Mouse (Mus musculus): Measurements from ENCODE around the gene Gm4131.
A peak's percentile ranks its signal among the peaks of the same experiment; 100 is the strongest.
"Not testable (repeated sequence)": the region's sequence is repeated elsewhere in the genome, so short reads cannot be mapped to it uniquely, and the experiment has no call there.

Gm4131 gene

DNA sequence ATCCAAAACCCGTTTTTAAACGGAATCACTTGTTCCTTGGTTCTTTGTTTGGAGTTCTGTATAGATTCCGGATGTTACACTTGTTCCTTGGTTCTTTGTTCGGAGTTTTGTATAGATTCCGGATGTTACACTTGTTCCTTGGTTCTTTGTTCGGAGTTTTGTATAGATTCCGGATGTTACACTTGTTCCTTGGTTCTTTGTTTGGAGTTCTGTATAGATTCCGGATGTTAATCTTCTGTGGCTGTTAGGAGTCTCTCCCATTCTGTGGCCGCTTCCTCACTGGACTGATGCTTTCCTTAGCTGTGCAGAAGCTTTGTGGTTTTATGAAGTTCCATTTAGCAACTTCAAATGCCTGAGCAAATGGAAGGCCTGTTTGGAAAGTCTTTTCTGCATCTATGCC lies at the start of gene Gm4131:
Gene Gm4131 (minus strand): TSS at position 101 of the 400 bp plus-strand sequence.
- not testable (repeated sequence) for DNase-seq (ENCODE audit: low read depth)

DNA sequence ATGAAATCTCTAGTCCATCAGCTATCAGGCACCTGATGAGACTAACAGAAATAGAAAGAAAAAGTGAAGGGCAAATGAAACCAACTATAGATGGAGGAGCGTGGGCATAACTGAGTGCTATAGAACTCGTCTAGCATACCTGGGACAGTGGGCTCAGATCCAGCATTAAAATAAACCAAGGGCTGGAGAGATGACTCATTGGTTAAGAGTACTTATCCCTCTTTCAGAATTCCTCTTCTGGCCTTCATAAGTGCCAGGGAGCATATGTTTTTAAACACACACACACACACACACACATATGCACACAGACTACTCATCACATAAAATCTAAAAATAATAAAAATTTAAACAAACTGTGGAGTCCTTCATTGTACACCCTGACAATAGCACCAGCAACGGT lies 43.2 kb upstream of the Gm4131 start:
- peak; percentile 57 for DNase-seq (ENCODE audit: low read depth)

DNA sequence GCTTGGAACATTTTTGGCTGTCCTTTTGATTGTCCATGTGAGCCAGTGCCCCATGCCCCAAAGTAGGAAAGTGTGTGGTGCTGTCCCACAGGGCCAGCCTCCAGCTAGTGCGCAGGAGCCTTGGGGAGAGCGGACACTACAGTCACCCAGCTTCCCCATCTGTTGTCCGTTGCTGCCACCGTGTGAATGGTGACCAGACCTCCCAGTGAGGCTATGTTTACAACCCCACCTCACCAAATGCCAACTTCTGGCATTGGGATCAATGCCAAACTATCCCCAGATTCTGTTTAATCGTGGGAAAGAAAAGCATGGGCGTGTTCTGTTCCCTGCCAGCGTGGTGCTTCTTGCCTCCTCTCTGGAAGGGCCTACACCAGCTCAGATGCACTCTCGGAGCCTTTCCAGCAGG lies 41.1 kb upstream of the Gm4131 start:
- DNase-seq (ENCODE audit: low read depth): no peak

DNA sequence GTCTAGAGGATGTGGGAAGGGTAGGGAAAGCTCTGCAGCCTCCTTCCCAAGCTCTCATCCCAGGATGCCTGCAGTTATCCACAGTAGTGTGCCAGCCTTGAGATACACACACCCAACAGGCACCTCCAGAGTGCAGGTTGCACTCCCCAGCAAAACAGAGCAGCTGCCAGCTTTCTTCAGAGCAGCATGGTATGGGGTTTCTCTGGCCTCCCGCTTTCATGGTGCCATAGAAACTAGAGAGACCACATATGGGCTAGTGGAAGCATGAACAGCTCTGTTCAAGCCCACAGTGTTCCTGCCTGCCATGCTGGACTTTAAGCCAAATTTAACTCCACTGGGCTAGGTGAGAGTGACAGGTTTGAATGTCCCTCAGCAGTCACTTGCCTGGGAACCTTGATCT lies 36.1 kb upstream of the Gm4131 start:
- no peak for DNase-seq (ENCODE audit: low read depth)

DNA sequence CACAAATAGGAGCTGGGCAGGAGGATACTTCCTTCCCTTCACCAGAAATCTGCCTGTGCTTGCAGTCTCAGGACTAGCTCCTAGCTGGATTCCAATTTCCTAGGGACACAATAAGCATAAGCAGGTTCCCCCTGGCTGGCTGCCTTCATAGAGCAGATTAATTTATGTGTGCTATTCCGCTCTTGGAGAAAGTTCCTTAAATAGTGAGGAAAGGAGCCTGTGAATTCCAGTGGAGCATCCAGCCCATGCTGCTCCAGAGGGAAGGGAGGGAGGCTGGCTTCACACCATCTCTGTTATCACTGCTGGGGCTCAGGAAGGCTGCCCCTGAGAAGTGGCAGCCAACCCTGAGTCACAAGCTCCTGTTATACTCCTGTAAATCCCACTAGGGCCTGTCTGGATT lies 35.5 kb upstream of the Gm4131 start:
- no peak for DNase-seq (ENCODE audit: low read depth)

DNA sequence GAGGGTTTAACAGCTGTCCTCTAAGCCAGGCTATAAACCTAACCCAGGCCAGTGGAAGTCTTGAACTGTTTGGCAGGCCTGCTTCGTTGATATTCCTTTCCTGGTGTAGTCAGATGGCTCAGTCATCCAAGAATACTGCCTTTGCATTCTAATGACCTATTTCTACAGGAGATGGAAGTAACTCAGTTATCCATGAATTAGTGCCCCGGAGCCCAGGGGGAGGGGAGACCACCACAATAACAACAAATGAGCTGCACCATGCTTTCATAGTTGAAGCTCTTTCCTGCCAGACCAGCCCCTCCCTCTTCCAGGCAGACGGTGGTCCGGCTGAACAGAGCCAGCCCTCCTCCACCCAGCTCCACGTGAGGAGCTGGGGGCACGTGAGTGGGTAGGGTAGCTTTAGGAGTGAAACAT lies 33.4 kb upstream of the Gm4131 start:
- no peak for DNase-seq (ENCODE audit: low read depth)

DNA sequence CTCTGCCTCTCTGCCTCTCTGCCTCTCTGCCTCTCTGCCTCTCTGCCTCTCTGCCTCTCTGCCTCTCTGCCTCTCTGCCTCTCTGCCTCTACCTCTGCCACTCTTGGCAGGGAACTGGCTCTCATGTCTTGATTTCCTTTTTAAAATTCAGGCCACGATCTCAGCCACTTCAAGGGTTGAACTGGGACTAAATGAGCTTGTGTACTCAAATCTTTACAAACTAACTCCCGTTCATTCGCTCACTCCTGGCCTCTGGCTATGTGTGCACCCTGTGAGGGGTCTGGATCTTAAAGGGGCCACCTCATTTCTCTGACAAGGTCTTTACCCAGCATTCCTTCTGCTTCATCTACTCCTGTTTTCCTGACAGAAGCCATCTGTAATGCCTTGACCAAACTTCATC lies 18.6 kb upstream of the Gm4131 start:
- no peak for DNase-seq (ENCODE audit: low read depth)

DNA sequence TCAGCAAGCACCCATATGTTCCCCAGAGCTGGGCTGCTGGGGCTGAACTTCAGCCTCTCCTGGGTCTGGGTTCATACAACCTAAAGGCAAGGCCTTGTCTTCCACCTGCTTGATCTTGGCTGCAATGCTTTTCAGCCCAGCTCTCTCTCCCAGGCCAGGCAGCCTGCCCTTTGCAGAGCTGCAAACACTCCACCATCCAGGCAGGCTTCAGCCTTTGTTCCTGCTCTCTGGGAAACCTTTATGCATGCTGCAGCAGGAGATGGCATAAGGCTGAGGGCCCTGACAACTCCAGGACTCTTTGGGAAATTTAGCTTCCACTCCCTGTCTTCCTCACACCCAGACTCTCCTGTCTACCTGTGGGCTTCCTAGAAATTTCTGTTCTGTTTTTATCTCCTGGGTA lies 17.9 kb upstream of the Gm4131 start:
- DNase-seq (ENCODE audit: low read depth): no peak

DNA sequence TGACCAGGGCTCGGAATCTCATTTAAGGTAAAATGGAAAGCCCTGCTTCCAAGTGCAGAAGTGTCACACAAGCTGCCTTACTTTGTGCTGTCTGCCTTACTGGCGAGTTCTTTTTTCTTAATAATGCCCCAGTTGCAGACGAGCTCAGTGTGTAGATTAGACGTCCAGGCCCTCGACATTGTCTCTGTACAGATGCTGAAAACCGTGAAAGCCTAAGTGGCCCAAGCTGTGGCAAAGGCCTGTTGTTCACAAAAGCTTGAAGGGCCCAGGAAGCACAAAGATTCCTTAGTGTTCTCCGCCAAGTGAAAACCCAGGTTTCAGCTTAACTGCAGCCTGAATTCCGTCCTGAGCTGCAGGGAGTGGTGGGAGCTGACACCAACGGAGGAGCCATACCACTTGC lies 15.0 kb upstream of the Gm4131 start:
- no peak for DNase-seq (ENCODE audit: low read depth)

DNA sequence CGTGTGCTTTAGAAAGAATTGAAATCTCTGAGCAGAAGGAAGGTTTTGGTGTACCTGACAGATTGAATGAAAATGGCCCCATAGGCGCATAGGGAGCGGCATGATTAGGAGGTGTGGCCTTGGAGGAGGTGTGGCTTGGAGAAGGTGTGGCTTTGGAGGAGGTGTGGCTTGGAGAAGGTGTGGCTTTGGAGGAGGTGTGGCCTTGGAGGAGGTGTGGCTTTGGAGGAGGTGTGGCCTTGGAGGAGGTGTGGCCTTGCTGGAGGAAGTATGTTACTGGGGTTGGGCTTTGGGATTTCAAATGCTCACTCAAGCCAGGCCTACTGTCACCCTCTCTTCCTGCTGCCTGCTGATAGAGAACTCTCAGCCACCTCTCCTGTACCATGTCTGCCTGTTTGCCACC lies 14.2 kb upstream of the Gm4131 start:
- DNase-seq (ENCODE audit: low read depth): no peak

DNA sequence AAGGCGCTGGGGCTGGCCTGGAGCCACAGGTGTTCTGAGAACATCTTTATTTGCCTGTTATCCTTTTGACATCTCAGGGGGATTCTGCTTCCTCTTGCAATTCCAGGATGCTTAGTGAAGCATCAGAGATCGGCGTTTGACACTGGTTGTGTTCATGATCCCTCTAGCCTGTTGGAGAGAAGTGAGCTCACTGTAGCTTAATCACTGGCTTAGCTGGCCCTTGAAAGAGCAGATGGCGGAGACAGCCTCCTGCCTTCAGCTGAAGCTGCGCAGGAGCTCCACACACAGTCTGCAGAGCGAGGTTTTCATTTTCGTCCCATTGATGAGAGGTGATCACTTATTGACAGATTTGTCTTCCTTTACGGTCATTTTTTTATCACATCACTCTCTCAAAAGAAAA lies 9.1 kb upstream of the Gm4131 start:
- no peak for DNase-seq (ENCODE audit: low read depth)

DNA sequence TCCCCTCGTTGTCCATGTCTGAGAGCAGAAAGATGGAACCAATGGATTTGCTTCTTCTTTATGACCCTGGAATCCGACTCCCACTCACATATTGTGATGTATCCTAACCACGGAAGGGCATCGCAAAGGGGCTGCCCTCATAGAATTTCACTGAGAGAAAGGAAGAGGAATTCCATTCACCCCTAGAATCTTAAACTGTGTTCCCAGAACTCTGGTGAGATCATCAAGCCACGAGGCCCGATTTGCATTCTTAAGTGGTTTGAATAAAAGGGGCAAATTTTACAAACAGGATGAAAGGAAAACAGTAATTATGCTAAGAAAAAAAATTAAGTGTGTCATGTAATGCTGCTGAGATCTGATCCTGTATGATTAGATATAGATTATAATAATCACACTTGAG lies 8.2 kb upstream of the Gm4131 start:
- DNase-seq (ENCODE audit: low read depth): no peak

DNA sequence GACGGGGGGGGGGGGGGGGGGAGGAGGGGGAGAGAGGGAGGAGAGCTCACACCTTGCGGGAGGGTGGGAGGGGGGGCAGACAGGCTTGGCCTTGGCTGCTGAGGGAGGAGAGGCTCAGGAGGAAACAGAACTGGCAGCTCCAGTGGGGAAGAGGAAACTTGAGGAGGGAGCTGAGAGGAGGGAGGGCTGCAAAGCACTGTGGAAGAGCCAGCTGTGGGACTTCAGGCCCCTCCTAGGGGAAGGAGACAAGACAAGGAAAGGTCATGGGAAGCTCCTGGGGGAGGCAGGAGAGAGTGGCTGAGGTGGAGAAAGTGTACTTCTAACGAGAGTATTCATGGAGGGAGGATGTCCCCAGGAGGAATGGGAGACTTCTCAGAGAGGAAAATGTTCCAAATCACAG lies 6.7 kb upstream of the Gm4131 start:
- DNase-seq (ENCODE audit: low read depth): no peak

DNA sequence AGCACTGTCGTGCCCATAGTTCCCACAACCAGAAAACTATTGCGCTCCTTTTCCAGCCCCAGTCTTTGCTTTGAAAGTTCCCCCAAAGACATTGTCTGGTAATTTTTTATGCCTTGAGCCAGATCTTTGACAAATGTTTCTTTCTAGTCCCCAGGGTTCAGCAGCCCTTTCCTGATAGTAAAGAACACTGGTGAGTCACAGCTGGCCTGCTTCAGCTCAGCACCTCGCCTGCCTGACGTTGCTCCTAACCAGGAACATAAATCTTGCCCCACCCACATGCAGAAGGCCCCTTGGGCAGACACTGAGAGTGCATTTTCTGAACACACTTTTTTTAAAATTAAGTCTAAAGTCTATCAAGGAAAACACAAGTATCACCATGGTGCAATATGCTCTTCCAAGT lies 3.6 kb upstream of the Gm4131 start:
- peak; percentile 69 for DNase-seq (ENCODE audit: low read depth)

DNA sequence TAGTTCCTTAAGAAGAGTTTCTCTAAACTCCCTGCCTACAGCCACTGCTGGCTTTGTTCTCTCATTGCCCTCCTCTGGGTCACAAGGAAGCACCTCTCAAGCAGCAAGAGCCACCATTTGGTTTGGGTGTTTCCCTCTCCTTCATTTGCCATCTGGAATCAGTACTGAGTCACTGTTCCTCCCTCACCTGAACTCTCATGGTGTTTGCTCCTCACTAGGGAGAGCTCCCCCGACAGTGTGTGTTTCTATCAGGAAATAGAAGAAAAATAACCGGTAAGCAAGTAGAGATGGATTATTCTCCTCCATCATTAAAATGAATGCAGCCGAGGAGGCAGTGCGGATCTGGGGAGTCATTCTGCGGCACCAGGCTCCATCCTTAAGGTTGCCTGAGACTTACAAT lies 2.7 kb upstream of the Gm4131 start:
- DNase-seq (ENCODE audit: low read depth): no peak

DNA sequence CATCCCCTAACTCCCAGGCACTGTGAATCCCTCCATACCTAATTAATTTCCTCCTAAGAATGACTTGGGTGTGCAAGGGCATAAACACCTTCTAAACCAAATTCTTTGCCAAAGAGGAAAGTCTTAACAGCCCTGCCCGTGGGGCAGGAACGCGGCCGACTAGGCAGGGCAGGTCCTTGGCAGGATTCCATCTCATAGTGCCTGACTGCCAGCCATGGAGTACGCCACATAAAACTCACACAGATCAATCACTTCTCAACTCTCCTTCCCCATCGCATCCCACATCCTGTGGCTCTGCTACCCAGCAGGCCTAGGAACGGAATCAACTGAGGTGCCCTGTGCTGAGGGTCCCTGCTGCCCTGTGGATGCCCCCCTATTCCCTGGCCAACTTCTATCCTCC lies 3.0 kb downstream of the Gm4131 start:
- no peak for DNase-seq (ENCODE audit: low read depth)

DNA sequence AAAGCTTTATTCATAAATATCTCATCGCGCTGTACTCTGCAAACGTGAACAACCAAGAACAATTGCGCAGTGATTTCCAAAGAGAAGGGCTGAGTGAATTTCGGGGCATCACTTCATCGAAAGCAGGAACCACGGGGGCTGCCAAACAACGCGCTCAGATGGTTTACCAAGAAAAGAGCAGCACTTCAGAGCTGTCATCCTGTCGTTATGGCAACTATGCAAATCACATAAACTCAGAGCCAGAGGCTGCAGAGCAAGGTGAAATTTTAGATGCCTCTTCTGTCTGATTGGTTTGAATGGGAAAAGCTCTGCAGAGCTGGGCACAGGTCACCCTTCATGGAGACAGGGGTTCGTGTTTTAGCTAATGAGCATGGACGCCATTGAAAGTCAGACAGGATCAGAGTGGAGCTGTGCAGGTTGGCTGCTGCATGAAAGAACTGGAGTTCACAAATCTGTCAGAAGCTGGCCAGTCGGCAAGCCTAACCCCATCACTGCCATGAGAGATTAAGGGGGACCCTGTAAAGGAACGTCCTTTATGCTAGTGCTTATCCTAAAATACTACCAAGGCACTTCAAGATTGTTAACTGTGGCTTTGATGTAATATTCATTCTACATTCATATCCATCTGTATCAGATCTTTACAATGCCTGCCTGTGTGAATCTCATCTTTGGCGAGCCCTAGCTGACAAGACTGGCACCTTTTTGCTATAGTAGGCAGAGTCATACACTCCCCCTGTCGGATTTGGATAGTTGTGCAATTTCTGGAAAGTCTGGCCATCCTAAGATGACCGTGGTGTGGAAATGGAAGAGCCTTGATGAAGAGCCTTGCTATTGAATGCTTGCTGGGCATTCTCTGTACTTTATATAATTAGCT lies 4.6 kb downstream of the Gm4131 start:
- no peak for DNase-seq (ENCODE audit: low read depth)

DNA sequence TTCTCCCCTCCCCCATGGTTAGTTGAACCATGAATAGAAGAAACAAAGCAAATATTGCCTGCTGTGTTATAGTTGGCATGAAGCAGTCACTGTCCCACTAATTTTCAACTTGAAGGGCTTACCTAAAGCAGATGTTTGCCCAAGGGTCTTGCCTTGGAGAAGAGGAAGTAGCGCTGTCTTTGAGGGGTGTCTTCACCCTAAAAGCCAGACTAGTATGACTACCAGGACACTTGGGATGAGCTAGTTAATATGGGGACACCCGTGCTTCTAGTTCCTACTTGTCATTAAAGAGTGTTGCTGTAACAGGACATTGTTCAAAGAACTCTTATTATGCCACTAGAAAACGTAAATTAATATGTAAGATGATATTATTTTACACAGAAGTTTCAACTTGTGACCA lies 9.6 kb downstream of the Gm4131 start:
- no peak for DNase-seq (ENCODE audit: low read depth)

DNA sequence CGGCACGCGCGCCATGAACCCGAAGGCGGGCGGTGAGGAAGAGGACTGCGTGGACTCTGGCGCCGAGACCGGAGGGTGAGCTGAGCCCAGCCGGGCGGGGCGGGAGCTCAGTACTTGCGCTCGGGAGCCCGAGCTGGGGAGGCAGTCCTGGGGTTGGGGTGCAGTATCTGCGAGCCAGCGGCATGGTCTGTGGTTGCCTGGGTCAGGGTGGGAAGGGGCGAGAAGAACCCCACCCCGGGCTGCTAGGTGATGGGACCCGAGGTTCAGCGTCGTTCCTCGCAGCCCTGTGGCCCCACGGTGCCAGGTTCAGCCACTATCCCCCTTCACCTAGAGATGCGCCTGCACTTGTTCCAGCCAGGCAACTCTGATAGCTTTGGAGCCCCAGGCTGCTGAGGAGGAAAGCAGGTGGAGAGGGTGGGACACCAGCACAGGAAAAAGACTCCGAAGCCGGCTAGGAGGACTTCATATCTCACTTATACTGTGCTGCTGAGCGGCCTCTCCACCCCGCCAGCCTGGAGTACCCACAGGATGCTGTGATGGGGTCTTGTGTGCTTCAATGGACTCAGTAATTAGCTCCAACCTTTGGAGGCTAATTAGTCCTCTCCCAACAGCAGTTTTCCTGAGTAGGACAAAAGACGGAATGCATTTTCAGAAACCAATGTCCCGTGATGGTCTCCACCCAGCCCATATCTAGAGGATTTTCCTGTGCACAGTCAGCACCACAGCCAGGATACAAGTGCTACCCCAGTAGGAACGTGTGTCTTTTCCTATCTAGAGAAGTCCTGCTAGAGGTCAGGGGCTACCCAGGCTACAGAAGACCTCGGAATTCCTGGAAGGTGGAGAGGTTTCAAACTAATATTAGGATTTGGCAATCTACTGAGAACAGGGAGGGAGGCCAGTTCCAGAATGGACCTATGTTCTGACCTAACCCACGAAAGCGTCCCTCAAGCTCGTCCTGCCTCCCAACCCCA lies 10.6 kb downstream of the Gm4131 start:
- no peak for DNase-seq (ENCODE audit: low read depth)

DNA sequence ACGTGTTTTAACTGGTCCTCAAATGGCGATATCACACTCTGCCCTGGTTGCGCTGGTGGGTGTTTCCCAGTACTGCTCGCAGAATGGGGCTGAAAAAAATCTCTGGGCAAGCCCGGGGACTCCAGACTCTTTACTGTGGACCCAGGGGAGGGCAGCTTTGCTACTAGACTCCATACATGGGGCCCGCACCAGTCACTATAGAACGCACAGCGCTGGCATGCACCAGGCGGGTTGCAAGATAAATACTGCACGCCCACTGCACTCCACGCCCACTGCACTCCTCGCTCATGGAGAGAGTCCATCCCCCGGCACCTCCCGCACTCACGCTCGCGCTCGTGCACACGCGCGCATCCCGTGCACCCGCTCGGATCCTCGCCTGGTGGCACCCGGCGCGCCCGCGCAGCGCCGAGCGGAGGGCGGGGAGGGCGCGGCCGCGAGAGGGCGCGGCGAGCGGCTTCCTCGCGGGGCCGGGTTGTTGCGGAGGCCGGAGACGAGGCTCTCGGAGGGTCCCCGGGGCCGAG lies 11.4 kb downstream of the Gm4131 start, which contains the start of gene Fam124a:
Gene Fam124a (plus strand): TSS at position 429 of the 521 bp plus-strand sequence.
- DNase-seq (ENCODE audit: low read depth): no peak

DNA sequence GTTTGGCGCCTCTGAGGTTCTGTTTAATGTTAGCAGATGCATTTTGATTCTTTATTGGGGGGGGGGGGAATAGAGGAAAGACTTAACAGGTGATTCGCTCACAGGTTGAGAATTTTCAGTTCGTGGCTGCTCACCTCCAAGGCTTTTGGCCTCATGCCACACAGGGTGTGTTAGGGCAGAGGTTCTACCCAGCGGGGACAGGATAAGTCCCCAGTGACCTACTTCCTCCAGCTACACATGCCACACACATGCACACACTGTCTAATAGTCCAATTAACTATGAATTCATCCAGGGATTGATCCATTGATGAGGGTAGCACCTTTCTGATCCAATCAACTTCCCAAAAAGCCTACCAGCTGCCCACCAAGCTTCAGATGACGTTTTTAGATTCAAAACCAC lies 12.9 kb downstream of the Gm4131 start:
- DNase-seq (ENCODE audit: low read depth): no peak

DNA sequence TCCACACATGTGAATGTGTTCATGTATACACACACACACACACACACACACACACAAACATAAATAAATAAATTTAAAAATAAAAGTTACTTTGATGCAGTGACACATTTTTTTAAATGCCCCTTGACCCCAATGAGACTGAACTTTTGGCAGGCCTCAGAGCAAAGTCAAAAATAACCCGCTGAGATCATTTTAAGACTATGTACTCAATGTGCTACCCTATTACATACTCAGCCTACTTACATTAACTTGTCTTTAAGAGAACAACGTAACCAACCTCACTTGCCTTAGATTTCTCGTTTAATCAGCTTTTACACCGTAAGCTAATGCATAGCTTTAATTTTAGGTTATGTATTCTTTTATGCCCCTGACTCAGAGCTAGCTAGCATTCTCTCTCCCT lies 13.9 kb downstream of the Gm4131 start:
- peak; percentile 22 for DNase-seq (ENCODE audit: low read depth)

DNA sequence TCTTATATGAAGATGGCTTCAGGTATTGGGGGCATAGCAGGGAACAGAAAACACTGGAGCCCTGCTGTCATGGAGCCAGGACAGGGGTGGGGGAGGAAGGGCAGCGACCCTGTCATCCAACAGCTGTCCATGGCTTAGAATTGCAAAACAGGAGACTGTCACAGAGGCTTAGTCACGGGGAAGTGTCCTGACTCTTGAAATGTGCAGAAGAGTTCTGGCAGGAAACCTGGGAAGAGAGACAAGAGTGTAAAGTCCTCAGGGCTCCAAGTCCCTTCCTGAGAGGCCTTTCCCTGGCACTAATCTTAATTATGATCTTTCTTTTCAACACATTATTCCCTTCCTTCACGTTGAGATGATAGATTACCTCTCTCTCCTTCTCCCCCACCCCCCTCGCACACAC lies 16.6 kb downstream of the Gm4131 start:
- no peak for DNase-seq (ENCODE audit: low read depth)

Measured in NIH3T3 (cell line).